Mouse (Mus musculus): ENCODE results near the gene Nrxn3. TPM values are rescaled to one million over a fixed set of nuclear protein-coding genes. Genes with fewer than 3 reads are reported as not detected.

Gene Nrxn3
- polyA plus RNA-seq, 1 experiment from 2014 or later: 5.0 TPM

GRCm38 (mm10) chr12:89312586-89312985 lies 589.9 kb downstream of the Nrxn3 start:
- Histone ChIP-seq H3K4me3 (ENCODE audit: low read depth, low read length) (no peak overlapping the region), H3K4me2 (ENCODE audit: low read length) (no peak overlapping the region), H3K27ac (ENCODE audit: low read depth) (no peak overlapping the region), H3K27me3 (replicated peaks; ENCODE audit: control insufficient read depth, insufficient read depth, low read length) (no peaks in the 10 kb centered on the region), H3K36me3 (ENCODE audit: control insufficient read depth, insufficient read depth, low read length) (no peaks in the 10 kb centered on the region), H3K9me3 (ENCODE audit: control insufficient read depth, low read length) (no peaks in the 10 kb centered on the region), H3K9ac (ENCODE audit: low read length) (no peak overlapping the region), H3K4me1 (replicated peaks; ENCODE audit: control insufficient read depth, insufficient read depth, low read length) (no peaks in the 10 kb centered on the region)
- no peak for ATAC-seq (replicated peaks; ENCODE audit: low FRiP score, low TSS enrichment, low read depth)
- WGBS: 31% methylated on average over 1 of the region's 1 CpGs
- DNase-seq (ENCODE audit: low spot score): no peak

DNA sequence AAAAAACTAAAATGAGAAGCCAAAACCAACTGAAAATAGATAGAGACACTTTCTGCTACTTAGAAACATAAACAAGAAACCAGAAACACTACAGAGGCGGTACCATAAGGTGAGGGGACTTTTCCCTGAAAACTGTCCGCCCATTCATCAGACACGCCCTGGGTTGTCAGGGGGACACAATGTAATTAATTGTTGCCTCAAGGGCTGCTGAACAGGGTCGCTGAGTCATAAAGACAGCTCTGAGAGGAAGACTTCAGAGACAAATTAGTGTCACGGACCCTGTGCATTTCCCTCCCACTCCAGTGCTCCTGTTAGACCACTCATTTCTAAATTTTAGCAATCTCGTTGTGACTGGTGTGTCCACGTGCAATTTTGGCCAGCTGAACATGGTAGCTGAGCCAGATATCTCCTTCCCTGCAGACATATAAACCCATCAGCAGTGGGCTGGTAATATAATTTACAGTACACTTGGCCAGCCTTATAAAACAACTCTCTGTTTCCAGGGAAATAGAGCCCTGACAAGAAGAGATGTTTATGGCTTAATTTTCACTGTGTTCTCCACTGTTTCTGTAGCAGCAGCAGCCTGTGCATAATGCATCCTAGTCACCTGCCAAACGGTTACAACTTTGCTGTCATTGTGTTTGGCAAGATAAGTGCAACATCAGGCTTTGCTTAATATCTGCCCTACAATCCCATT lies 603.3 kb downstream of the Nrxn3 start:
- Histone ChIP-seq H3K27ac (ENCODE audit: low read depth) (no peak overlapping the region), H3K27me3 (replicated peaks; ENCODE audit: control insufficient read depth, insufficient read depth, low read length) (no peaks in the 10 kb centered on the region), H3K9ac (ENCODE audit: low read length) (no peak overlapping the region), H3K4me2 (ENCODE audit: low read length) (no peak overlapping the region), H3K4me1 (replicated peaks; ENCODE audit: control insufficient read depth, insufficient read depth, low read length) (no peaks in the 10 kb centered on the region), H3K9me3 (ENCODE audit: control insufficient read depth, low read length) (no peaks in the 10 kb centered on the region), H3K4me3 (ENCODE audit: low read depth, low read length) (no peak overlapping the region), H3K36me3 (ENCODE audit: control insufficient read depth, insufficient read depth, low read length) (no peaks in the 10 kb centered on the region)
- DNase-seq (ENCODE audit: low spot score) (no peak), ATAC-seq (replicated peaks; ENCODE audit: low FRiP score, low TSS enrichment, low read depth) (no peak)
- WGBS: 47% methylated on average over 8 of the region's 8 CpGs

GRCm38 (mm10) chr12:89331474-89332263 lies 609.0 kb downstream of the Nrxn3 start:
- no peaks in the 10 kb centered on the region for H3K4me1 ChIP-seq (replicated peaks; ENCODE audit: control insufficient read depth, insufficient read depth, low read length)
- H3K4me3 ChIP-seq (ENCODE audit: low read depth, low read length): no peak overlapping the region
- no peak for ATAC-seq (replicated peaks; ENCODE audit: low FRiP score, low TSS enrichment, low read depth)
- no peak for DNase-seq (ENCODE audit: low spot score)
- 89% methylated on average over 3 of the region's 3 CpGs for WGBS
- H3K27me3 ChIP-seq (replicated peaks; ENCODE audit: control insufficient read depth, insufficient read depth, low read length): no peaks in the 10 kb centered on the region
- no peak overlapping the region for H3K27ac ChIP-seq (ENCODE audit: low read depth)
- H3K9me3 ChIP-seq (ENCODE audit: control insufficient read depth, low read length): no peaks in the 10 kb centered on the region
- H3K36me3 ChIP-seq (ENCODE audit: control insufficient read depth, insufficient read depth, low read length): no peaks in the 10 kb centered on the region
- no peak overlapping the region for H3K9ac ChIP-seq (ENCODE audit: low read length)
- H3K4me2 ChIP-seq (ENCODE audit: low read length): no peak overlapping the region

DNA sequence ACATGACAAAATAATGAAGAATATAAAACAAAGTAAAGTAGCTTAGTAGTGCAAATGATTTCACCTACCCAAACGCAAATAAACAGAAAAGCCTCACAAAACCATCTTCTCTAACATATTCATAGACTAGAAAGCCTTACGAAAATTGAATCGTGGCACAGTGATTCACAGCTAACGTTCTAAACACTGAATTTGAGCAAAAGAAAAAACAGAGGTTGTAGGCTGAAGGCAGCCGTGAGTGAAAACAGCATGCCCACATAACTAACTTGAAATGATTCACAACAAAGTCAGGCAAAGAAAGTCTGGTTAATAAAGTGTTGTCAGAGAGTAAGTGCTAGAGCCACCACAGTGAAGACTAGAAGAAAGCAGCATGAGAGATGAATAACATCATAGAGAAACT lies 610.8 kb downstream of the Nrxn3 start:
- WGBS: 81% methylated on average over 5 of the region's 5 CpGs
- no peak overlapping the region for H3K27ac ChIP-seq (ENCODE audit: low read depth)
- no peaks in the 10 kb centered on the region for H3K4me1 ChIP-seq (replicated peaks; ENCODE audit: control insufficient read depth, insufficient read depth, low read length)
- no peaks in the 10 kb centered on the region for H3K36me3 ChIP-seq (ENCODE audit: control insufficient read depth, insufficient read depth, low read length)
- H3K9me3 ChIP-seq (ENCODE audit: control insufficient read depth, low read length): no peaks in the 10 kb centered on the region
- no peak overlapping the region for H3K9ac ChIP-seq (ENCODE audit: low read length)
- H3K27me3 ChIP-seq (replicated peaks; ENCODE audit: control insufficient read depth, insufficient read depth, low read length): no peaks in the 10 kb centered on the region
- H3K4me3 ChIP-seq (ENCODE audit: low read depth, low read length): no peak overlapping the region
- ATAC-seq (replicated peaks; ENCODE audit: low FRiP score, low TSS enrichment, low read depth) (no peak), DNase-seq (ENCODE audit: low spot score) (no peak)
- no peak overlapping the region for H3K4me2 ChIP-seq (ENCODE audit: low read length)

- ATAC-seq (replicated peaks; ENCODE audit: low FRiP score, low TSS enrichment, low read depth) (no peak), DNase-seq (ENCODE audit: low spot score) (no peak)
- H3K27ac ChIP-seq (ENCODE audit: low read depth): no peak overlapping the region
- no peak overlapping the region for H3K9ac ChIP-seq (ENCODE audit: low read length)
- no peaks in the 10 kb centered on the region for H3K36me3 ChIP-seq (ENCODE audit: control insufficient read depth, insufficient read depth, low read length)
- no peak overlapping the region for H3K4me2 ChIP-seq (ENCODE audit: low read length)
- no peaks in the 10 kb centered on the region for H3K9me3 ChIP-seq (ENCODE audit: control insufficient read depth, low read length)
- no peaks in the 10 kb centered on the region for H3K4me1 ChIP-seq (replicated peaks; ENCODE audit: control insufficient read depth, insufficient read depth, low read length)
- WGBS: 68% methylated on average over 4 of the region's 4 CpGs
- no peak overlapping the region for H3K4me3 ChIP-seq (ENCODE audit: low read depth, low read length)
- no peaks in the 10 kb centered on the region for H3K27me3 ChIP-seq (replicated peaks; ENCODE audit: control insufficient read depth, insufficient read depth, low read length)
These were observed 642.2 kb downstream of the Nrxn3 start for GRCm38 (mm10) chr12:89364850-89365249.

GRCm38 (mm10) chr12:89369939-89370338 lies 647.3 kb downstream of the Nrxn3 start:
- Histone ChIP-seq H3K9me3 (ENCODE audit: control insufficient read depth, low read length) (no peaks in the 10 kb centered on the region), H3K27me3 (replicated peaks; ENCODE audit: control insufficient read depth, insufficient read depth, low read length) (no peaks in the 10 kb centered on the region), H3K27ac (ENCODE audit: low read depth) (no peak overlapping the region), H3K4me1 (replicated peaks; ENCODE audit: control insufficient read depth, insufficient read depth, low read length) (no peaks in the 10 kb centered on the region), H3K4me3 (ENCODE audit: low read depth, low read length) (no peak overlapping the region), H3K4me2 (ENCODE audit: low read length) (no peak overlapping the region), H3K36me3 (ENCODE audit: control insufficient read depth, insufficient read depth, low read length) (no peaks in the 10 kb centered on the region), H3K9ac (ENCODE audit: low read length) (no peak overlapping the region)
- DNase-seq (ENCODE audit: low spot score): no peak
- WGBS: 32% methylated on average over 1 of the region's 1 CpGs
- no peak for ATAC-seq (replicated peaks; ENCODE audit: low FRiP score, low TSS enrichment, low read depth)

DNA sequence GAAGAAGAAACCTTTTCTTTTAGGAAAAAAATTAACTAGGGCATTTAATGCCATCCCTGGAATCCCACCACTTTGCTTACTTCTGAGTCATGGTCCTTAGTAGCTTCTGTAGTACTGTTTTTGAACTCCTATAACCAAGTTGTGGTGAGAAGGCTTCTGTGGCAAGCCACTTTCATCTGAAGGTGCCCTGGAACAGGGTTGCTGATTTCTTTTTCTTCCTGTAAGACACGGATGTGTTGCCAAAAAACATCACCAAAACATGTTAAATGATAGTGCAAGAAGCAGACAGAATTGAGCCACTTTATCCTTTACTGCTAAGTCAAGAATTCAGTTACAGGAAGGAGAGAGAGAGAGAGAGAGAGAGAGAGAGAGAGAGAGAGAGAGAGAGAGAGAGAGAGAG lies 653.9 kb downstream of the Nrxn3 start:
- no peaks in the 10 kb centered on the region for H3K36me3 ChIP-seq (ENCODE audit: control insufficient read depth, insufficient read depth, low read length)
- no peak overlapping the region for H3K4me2 ChIP-seq (ENCODE audit: low read length)
- H3K27me3 ChIP-seq (replicated peaks; ENCODE audit: control insufficient read depth, insufficient read depth, low read length): no peaks in the 10 kb centered on the region
- no peak overlapping the region for H3K27ac ChIP-seq (ENCODE audit: low read depth)
- WGBS: 38% methylated on average over 1 of the region's 1 CpGs
- no peaks in the 10 kb centered on the region for H3K9me3 ChIP-seq (ENCODE audit: control insufficient read depth, low read length)
- DNase-seq (ENCODE audit: low spot score): no peak
- no peak overlapping the region for H3K9ac ChIP-seq (ENCODE audit: low read length)
- ATAC-seq (replicated peaks; ENCODE audit: low FRiP score, low TSS enrichment, low read depth): no peak
- H3K4me1 ChIP-seq (replicated peaks; ENCODE audit: control insufficient read depth, insufficient read depth, low read length): no peaks in the 10 kb centered on the region
- H3K4me3 ChIP-seq (ENCODE audit: low read depth, low read length): no peak overlapping the region

DNA sequence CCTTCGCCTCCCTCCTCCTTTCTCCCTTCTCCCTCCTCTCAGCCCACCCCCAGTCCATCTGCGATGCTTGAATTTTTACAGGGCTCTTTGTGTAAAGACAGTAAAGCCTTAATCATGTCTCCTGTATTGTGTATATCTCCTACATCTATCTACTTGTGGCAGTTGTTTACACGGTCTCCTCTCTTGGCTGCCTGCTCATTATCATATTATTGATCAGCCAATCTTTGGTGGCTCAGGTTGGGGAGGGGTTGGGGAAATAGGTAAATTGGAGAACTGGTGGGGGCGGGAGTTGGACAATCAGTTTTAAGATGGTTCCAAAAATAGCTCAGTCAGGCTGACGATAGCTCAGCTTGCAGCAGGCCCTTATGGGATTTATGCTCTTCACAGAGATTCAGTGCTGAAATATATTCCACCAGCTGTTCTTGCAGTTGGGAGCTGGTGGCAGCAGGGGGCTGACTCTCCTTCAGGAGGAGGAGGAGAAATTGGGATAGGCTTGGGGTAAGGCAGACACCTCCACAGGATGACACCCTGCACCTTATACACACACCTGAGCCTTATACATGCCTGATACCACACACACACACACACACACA lies 654.5 kb downstream of the Nrxn3 start:
- H3K27me3 ChIP-seq (replicated peaks; ENCODE audit: control insufficient read depth, insufficient read depth, low read length): no peaks in the 10 kb centered on the region
- H3K27ac ChIP-seq (ENCODE audit: low read depth): no peak overlapping the region
- H3K9ac ChIP-seq (ENCODE audit: low read length): no peak overlapping the region
- no peaks in the 10 kb centered on the region for H3K9me3 ChIP-seq (ENCODE audit: control insufficient read depth, low read length)
- no peaks in the 10 kb centered on the region for H3K36me3 ChIP-seq (ENCODE audit: control insufficient read depth, insufficient read depth, low read length)
- no peak overlapping the region for H3K4me2 ChIP-seq (ENCODE audit: low read length)
- no peak for DNase-seq (ENCODE audit: low spot score)
- H3K4me3 ChIP-seq (ENCODE audit: low read depth, low read length): no peak overlapping the region
- 22% methylated on average over 5 of the region's 5 CpGs for WGBS
- H3K4me1 ChIP-seq (replicated peaks; ENCODE audit: control insufficient read depth, insufficient read depth, low read length): no peaks in the 10 kb centered on the region
- no peak for ATAC-seq (replicated peaks; ENCODE audit: low FRiP score, low TSS enrichment, low read depth)
